Mouse (Mus musculus) heart, embryonic 14.5 days (tissue): ENCODE results near the gene Enpp7. TPM values are rescaled to one million over a fixed set of nuclear protein-coding genes. Genes with fewer than 3 reads are reported as not detected.
A peak's percentile ranks its signal among the peaks of the same experiment; 100 is the strongest.

Experiments used
- ATAC-seq: fragments of 200-750 bp; cut with Nextera tagmentation; 2 replicates; pipeline ENCODE4 v1.8.0; 2017; ENCODE audit warnings: low read depth, moderate TSS enrichment; ENCODE audit not compliant: insufficient number of reproducible peaks, insufficient read depth, low FRiP score
- H3K27ac ChIP-seq, 2 experiments: fragments of 200-500 bp in 1 of 2; fragments of 300-500 bp in 1 of 2; sonication (generic) in 1 of 2; replicated peaks in 1 of 2; 2 replicates each; pipeline ENCODE4 v1.5.1; 2012 to 2014; ENCODE audit warnings: low read depth in 2 of 2, low read length in 2 of 2, control low read depth in 1 of 2, mild to moderate bottlenecking in 1 of 2, mixed read lengths in 1 of 2; ENCODE audit not compliant: control insufficient read depth in 1 of 2, insufficient read depth in 1 of 2
- H3K27me3 ChIP-seq: fragments of 300-500 bp; sonication (generic); 2 replicates; pipeline ENCODE4 v1.6.1; 2014; ENCODE audit warnings: mild to moderate bottlenecking, low read length, control low read depth; ENCODE audit not compliant: control insufficient read depth, insufficient read depth
- H3K36me3 ChIP-seq: fragments of 300-500 bp; sonication (generic); 2 replicates; pipeline ENCODE4 v1.6.1; 2014; ENCODE audit warnings: mild to moderate bottlenecking, control low read depth, low read length, mixed read lengths; ENCODE audit not compliant: control insufficient read depth, insufficient read depth
- H3K4me1 ChIP-seq, 2 experiments: fragments of 200-500 bp in 1 of 2; fragments of 300-500 bp in 1 of 2; sonication (generic) in 1 of 2; 2 replicates each; pipeline ENCODE4 v1.6.1; 2012 to 2014; ENCODE audit warnings: low read length in 2 of 2, control low read depth in 1 of 2, mixed read lengths in 1 of 2; ENCODE audit not compliant: control insufficient read depth in 2 of 2, insufficient read depth in 2 of 2
- H3K4me2 ChIP-seq: fragments of 300-500 bp; sonication (generic); 2 replicates; pipeline ENCODE4 v1.6.1; 2014; ENCODE audit warnings: mild to moderate bottlenecking, low read length
- H3K4me3 ChIP-seq, 2 experiments: fragments of 200-500 bp in 1 of 2; fragments of 300-500 bp in 1 of 2; sonication (generic) in 1 of 2; 2 replicates each; pipeline ENCODE4 v1.5.1; 2012 to 2014; ENCODE audit warnings: low read length in 2 of 2, mild to moderate bottlenecking in 2 of 2, control low read depth in 1 of 2, low read depth in 1 of 2, moderate library complexity in 1 of 2; ENCODE audit not compliant: control insufficient read depth in 1 of 2, insufficient read depth in 1 of 2
- H3K9ac ChIP-seq: fragments of 300-500 bp; sonication (generic); 2 replicates; pipeline ENCODE4 v1.6.1; 2014; ENCODE audit warnings: mild to moderate bottlenecking, low read length
- H3K9me3 ChIP-seq: fragments of 300-500 bp; sonication (generic); 2 replicates; pipeline ENCODE4 v1.6.1; 2016; ENCODE audit warnings: low read length, control low read depth; ENCODE audit not compliant: control insufficient read depth
- WGBS: fragments of 180-500 bp; shearing (Covaris S2); extraction: QIAGEN DNeasy Blood & Tissue Kit; methylation state at CpG from one replicate; pipeline ENCODE4 v1.1.7; 2014; 5-methylcytosine and 5-hydroxymethylcytosine counted together
- polyA plus RNA-seq: library from polyadenylated mRNA; unstranded; fragments of >200 nt; fragmentation: Nextera tagmentation; extraction: Ambion mirVana; gene quantifications from 2 replicates; pipeline ENCODE4 v1.2.1, GENCODE M21; 2014

Enpp7 gene
- polyA plus RNA-seq, 1 experiment from 2014 or later, result not detected

- Histone ChIP-seq H3K27ac (no peak overlapping the region), H3K9me3 (no peaks in the 10 kb centered on the region), H3K27me3 (no peaks in the 10 kb centered on the region), H3K36me3 (no peaks in the 10 kb centered on the region), H3K4me2 (peak overlapping the region; percentile 54), H3K9ac (peak overlapping the region; percentile 47; the same call in 1 of the 2 replicates), H3K4me3 (peak overlapping the region; percentile 16 to 37; a peak in 3 of 4 replicates), H3K4me1 (no peaks in the 10 kb centered on the region; a peak in 2 of 4 replicates)
- 18% methylated on average over 21 of the region's 21 CpGs for WGBS
- no peak for ATAC-seq
Observed at GRCm38 (mm10) chr11:119007461-119008456, 19.8 kb downstream of the Enpp7 start.

- Histone ChIP-seq H3K27me3 (peaks cover 6% of the 10 kb centered on the region; the same call in 1 of the 2 replicates), H3K4me2 (no peak overlapping the region), H3K4me3 (no peak overlapping the region), H3K4me1 (no peaks in the 10 kb centered on the region), H3K27ac (no peak overlapping the region), H3K9ac (no peak overlapping the region), H3K9me3 (no peaks in the 10 kb centered on the region), H3K36me3 (no peaks in the 10 kb centered on the region)
- WGBS, result 76% methylated on average over 7 of the region's 7 CpGs
- ATAC-seq, result no peak
Observed at GRCm38 (mm10) chr11:119014455-119014854, 26.5 kb downstream of the Enpp7 start.

- Histone ChIP-seq H3K4me2 (no peak overlapping the region), H3K36me3 (no peaks in the 10 kb centered on the region), H3K27ac (no peak overlapping the region), H3K9ac (no peak overlapping the region), H3K27me3 (peaks cover 22% of the 10 kb centered on the region), H3K4me1 (peaks cover 0 to 4% of the 10 kb centered on the region in 2 experiments; a peak in 1 of 4 replicates), H3K4me3 (no peak overlapping the region), H3K9me3 (no peaks in the 10 kb centered on the region)
- 82% methylated on average over 7 of the region's 7 CpGs for WGBS
- no peak for ATAC-seq
Observed at GRCm38 (mm10) chr11:119017506-119017905, 29.5 kb downstream of the Enpp7 start.

GRCm38 (mm10) chr11:119021180-119021579, 33.2 kb downstream of the Enpp7 start:
- no peak for ATAC-seq
- H3K4me1 ChIP-seq, result peaks cover 27 to 28% of the 10 kb centered on the region in 2 experiments
- no peak overlapping the region for H3K4me3 ChIP-seq
- WGBS, result 76% methylated on average over 7 of the region's 7 CpGs
- no peaks in the 10 kb centered on the region for H3K36me3 ChIP-seq
- H3K9me3 ChIP-seq, result no peaks in the 10 kb centered on the region
- H3K27me3 ChIP-seq, result peaks cover 22% of the 10 kb centered on the region
- no peak overlapping the region for H3K4me2 ChIP-seq
- H3K27ac ChIP-seq, result no peak overlapping the region
- no peak overlapping the region for H3K9ac ChIP-seq

GRCm38 (mm10) chr11:119022068-119022894, 34.3 kb downstream of the Enpp7 start:
- Histone ChIP-seq H3K4me1 (peaks cover 34% of the 10 kb centered on the region in 2 experiments), H3K4me2 (peak overlapping the region; percentile 85), H3K4me3 (peak overlapping the region; percentile 90 to 92), H3K9me3 (no peaks in the 10 kb centered on the region), H3K36me3 (peaks cover 10% of the 10 kb centered on the region), H3K9ac (peak overlapping the region; percentile 86), H3K27me3 (peaks cover 22% of the 10 kb centered on the region), H3K27ac (peak overlapping the region in 1 of 2 experiments; percentile 77; a peak in 1 of 4 replicates)
- ATAC-seq, result no peak
- 5% methylated on average over 42 of the region's 42 CpGs for WGBS

GRCm38 (mm10) chr11:119022895-119023615, 35.1 kb downstream of the Enpp7 start, which contains the start of gene Cbx2:
TSS of gene Cbx2 (plus strand) at chr11:119022962.
- peak; percentile 86 for ATAC-seq
- H3K4me1 ChIP-seq, result peaks cover 34% of the 10 kb centered on the region in 2 experiments
- peak within 1 kb of the TSS; percentile 90 to 92 for H3K4me3 ChIP-seq
- peak within 1 kb of the TSS; percentile 86 for H3K9ac ChIP-seq
- under 1% methylated on average over 91 of the region's 99 CpGs for WGBS
- H3K27me3 ChIP-seq, result peaks cover 22% of the 10 kb centered on the region
- peak within 1 kb of the TSS; percentile 85 for H3K4me2 ChIP-seq
- H3K36me3 ChIP-seq, result peaks cover 18% of the 10 kb centered on the region
- no peaks in the 10 kb centered on the region for H3K9me3 ChIP-seq
- H3K27ac ChIP-seq, result peak within 1 kb of the TSS; percentile 43 to 77

- Histone ChIP-seq H3K36me3 (peaks cover 23% of the 10 kb centered on the region), H3K4me2 (peak overlapping the region; percentile 85), H3K4me3 (peak overlapping the region; percentile 90 to 92), H3K4me1 (peaks cover 34% of the 10 kb centered on the region in 2 experiments), H3K9me3 (no peaks in the 10 kb centered on the region), H3K9ac (peak overlapping the region; percentile 86), H3K27ac (peak overlapping the region; percentile 43 to 77; a peak in 3 of 4 replicates), H3K27me3 (peaks cover 17% of the 10 kb centered on the region)
- under 1% methylated on average over 15 of the region's 15 CpGs for WGBS
- peak; percentile 13; the same call in 1 of the 2 replicates for ATAC-seq
Observed at GRCm38 (mm10) chr11:119023616-119023980, 35.6 kb downstream of the Enpp7 start.
